Mouse (Mus musculus): ENCODE data around the gene Nrp1.

GRCm38 (mm10) chr8:128493801-128494200 lies 135.4 kb downstream of the Nrp1 start:
- TF ChIP-seq CTCF (IDR thresholded peaks at IDR 0.05; ENCODE audit: control insufficient read depth, insufficient read depth, low read length) (no peak), POLR2A (IDR thresholded peaks at IDR 0.05; ENCODE audit: borderline replicate concordance, control insufficient read depth, low read depth, low read length) (no peak)
